Mouse (Mus musculus): ENCODE results near the gene Jak2. TPM values are rescaled to one million over a fixed set of nuclear protein-coding genes. Genes with fewer than 3 reads are reported as not detected.

The Jak2 gene
- total RNA-seq, 2 experiments from 2014 or later: 32.9 to 36.0 TPM

GRCm38 (mm10) chr19:29251958-29252801 is 552 bp downstream of the Jak2 start:
- peak; percentile 45 to 63 for DNase-seq (ENCODE audit: low spot score in 2 of 2)
- intact Hi-C loops (cut with DNase I): loop anchor here (1.0 to 10.0 kb wide), 8 partner anchors 110 to 477 kb away; partner anchors contain the start of genes Cdc37l1, Plpp6, Rcl1 and Slc1a1

- DNase-seq (ENCODE audit: low spot score in 2 of 2): peak; percentile 13 to 30
- intact Hi-C loops (cut with DNase I): loop anchor here (2.0 to 10.0 kb wide), 5 partner anchors 109 to 478 kb away; partner anchors contain the start of genes Plpp6 and Slc1a1
These were observed 1.4 kb downstream of the Jak2 start for GRCm38 (mm10) chr19:29252831-29253545.

GRCm38 (mm10) chr19:29253728-29254127 is 2.1 kb downstream of the Jak2 start:
- peak; percentile 81 to 90 for DNase-seq (ENCODE audit: low spot score in 2 of 2)
- intact Hi-C loops (cut with DNase I): loop anchor here (2.0 to 10.0 kb wide), 5 partner anchors 109 to 479 kb away; partner anchors contain the start of genes Plpp6 and Slc1a1

- intact Hi-C loops (cut with DNase I): loop anchor here (5.0 to 10.0 kb wide), 4 partner anchors 108 to 480 kb away; partner anchors contain the start of genes Plpp6 and Slc1a1
- DNase-seq (ENCODE audit: low spot score in 2 of 2): peak; percentile 26 to 46
These were observed 3.0 kb downstream of the Jak2 start for GRCm38 (mm10) chr19:29254671-29255070.

GRCm38 (mm10) chr19:29255327-29256027 is 3.8 kb downstream of the Jak2 start:
- peak; percentile 11 to 39 for DNase-seq (ENCODE audit: low spot score in 2 of 2)
- intact Hi-C loops (cut with DNase I): loop anchor here (10.0 kb wide), 1 partner anchor 481 kb away; no protein-coding TSS in a partner anchor

GRCm38 (mm10) chr19:29261638-29262037 is 10.0 kb downstream of the Jak2 start:
- intact Hi-C loops (cut with DNase I): no loop called here
- no peak for DNase-seq (ENCODE audit: low spot score in 2 of 2)

- DNase-seq (ENCODE audit: low spot score in 2 of 2): no peak
- intact Hi-C loops (cut with DNase I): no loop called here
These were observed 11.9 kb downstream of the Jak2 start for GRCm38 (mm10) chr19:29263492-29263891.

- peak; percentile 32 to 58 for DNase-seq (ENCODE audit: low spot score in 2 of 2)
- intact Hi-C loops (cut with DNase I): no loop called here
These were observed 13.9 kb downstream of the Jak2 start for GRCm38 (mm10) chr19:29265538-29265937.

GRCm38 (mm10) chr19:29267075-29267868 is 15.6 kb downstream of the Jak2 start:
- intact Hi-C loops (cut with DNase I): no loop called here
- no peak for DNase-seq (ENCODE audit: low spot score in 2 of 2)

- DNase-seq (ENCODE audit: low spot score in 2 of 2): no peak
- intact Hi-C loops (cut with DNase I): no loop called here
These were observed 17.2 kb downstream of the Jak2 start for GRCm38 (mm10) chr19:29268788-29269321.

- intact Hi-C loops (cut with DNase I): no loop called here
- DNase-seq (ENCODE audit: low spot score in 2 of 2): no peak
These were observed 18.6 kb downstream of the Jak2 start for GRCm38 (mm10) chr19:29270226-29270625.

GRCm38 (mm10) chr19:29271147-29271578 is 19.5 kb downstream of the Jak2 start:
- DNase-seq (ENCODE audit: low spot score in 2 of 2): peak in 1 of 2 experiments; percentile 88
- intact Hi-C loops (cut with DNase I): no loop called here

GRCm38 (mm10) chr19:29272011-29272809 is 20.6 kb downstream of the Jak2 start:
- no peak for DNase-seq (ENCODE audit: low spot score in 2 of 2)
- intact Hi-C loops (cut with DNase I): no loop called here

GRCm38 (mm10) chr19:29276414-29276813 is 24.8 kb downstream of the Jak2 start:
- intact Hi-C loops (cut with DNase I): no loop called here
- DNase-seq (ENCODE audit: low spot score in 2 of 2): no peak

- intact Hi-C loops (cut with DNase I): no loop called here
- no peak for DNase-seq (ENCODE audit: low spot score in 2 of 2)
These were observed 27.4 kb downstream of the Jak2 start for GRCm38 (mm10) chr19:29278944-29279587.

GRCm38 (mm10) chr19:29285451-29285869 is 33.8 kb downstream of the Jak2 start:
- intact Hi-C loops (cut with DNase I): no loop called here
- peak in 1 of 2 experiments; percentile 58 for DNase-seq (ENCODE audit: low spot score in 2 of 2)

GRCm38 (mm10) chr19:29287863-29288262 is 36.2 kb downstream of the Jak2 start:
- intact Hi-C loops (cut with DNase I): no loop called here
- DNase-seq (ENCODE audit: low spot score in 2 of 2): no peak

All from left cerebral cortex, postnatal 25 days (tissue).